Comparison of ENCODE assay signal across 13 mouse cellular contexts in the genomic region with DNA sequence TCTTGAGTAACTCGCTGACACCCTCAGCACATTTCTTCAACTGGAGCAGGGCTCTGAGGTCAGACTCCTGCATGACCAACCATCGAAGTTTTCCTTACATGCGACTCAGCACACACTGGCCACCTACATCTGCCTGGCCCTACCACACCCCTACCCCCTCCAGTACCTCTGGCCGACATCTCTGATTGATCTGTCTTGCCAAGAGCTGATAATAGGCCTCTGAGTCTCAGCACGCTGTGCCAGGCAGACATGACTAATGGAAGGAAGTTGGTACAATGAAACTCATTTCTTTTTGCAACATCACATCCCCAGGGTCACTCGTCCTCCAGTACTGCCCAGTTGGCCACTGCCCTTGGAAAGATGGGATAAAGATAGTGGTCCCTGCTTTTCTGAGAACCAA.
"Had no signal": no experiment of that assay in that cellular context is flagged by ENCODE, and none has a peak within 500 bp of the region (broad histone marks: within the 10 kb centered on the region; RNA-seq: fewer than 3 reads in every experiment).

No protein-coding gene starts in this region.

- DNase-seq: kidney, postnatal 14 days; kidney, postnatal 4 days; layer of hippocampus, adult 9-11 months; liver, embryonic 13.5 days; lung, adult 2 months; lung, postnatal 14 days; lung, postnatal 4 days; midbrain, embryonic 14.5 days; retina, postnatal 1 day; right cerebral cortex, postnatal 25 days; spleen, adult 18-20 months; thymus, adult 18-20 months; thymus, postnatal 36 days had no signal
